Mouse (Mus musculus) small intestine, adult 2 months (tissue): ENCODE results near the gene Fsd1.

Experiments
- CTCF ChIP-seq: fragments of 200-500 bp; IDR thresholded peaks from 2 replicates; pipeline ENCODE4 v1.5.1; 2012; ENCODE audit warnings: low read depth, mild to moderate bottlenecking, control low read depth, inconsistent platforms, low read length, moderate library complexity, mixed read lengths; ENCODE audit not compliant: insufficient replicate concordance, insufficient read length; ENCODE audit errors: extremely low read depth
- POLR2A ChIP-seq: fragments of 200-500 bp; IDR thresholded peaks from 2 replicates; pipeline ENCODE4 v1.6.1; 2012; ENCODE audit warnings: low read depth, mild to moderate bottlenecking, control low read depth, inconsistent platforms, low read length, moderate library complexity

- no peak for TF ChIP-seq POLR2A
- peak; percentile 100 for TF ChIP-seq CTCF
Observed at GRCm38 (mm10) chr17:56010681-56011080, 24.4 kb downstream of the Fsd1 start.
